Mouse (Mus musculus) hindbrain, embryonic 14.5 days (tissue): ENCODE results near the gene Gpc3. TPM values are rescaled to one million over a fixed set of nuclear protein-coding genes. Genes with fewer than 3 reads are reported as not detected.

Source experiments
- ATAC-seq: fragments of 200-750 bp; cut with Nextera tagmentation; 2 replicates; pipeline ENCODE4 v1.8.0; 2017; ENCODE audit warnings: moderate number of reproducible peaks, mild to moderate bottlenecking, moderate TSS enrichment, moderate library complexity; ENCODE audit not compliant: low FRiP score
- DNase-seq: peaks from one replicate; pipeline ENCODE4 v3.0.0-alpha.2; 2015; ENCODE audit warnings: low spot score
- H3K27ac ChIP-seq: fragments of 300-500 bp; sonication (generic); 2 replicates; pipeline ENCODE4 v1.5.1; 2014; ENCODE audit warnings: mild to moderate bottlenecking, moderate library complexity
- H3K27me3 ChIP-seq: fragments of 300-500 bp; sonication (generic); 2 replicates; pipeline ENCODE4 v1.6.1; 2014; ENCODE audit warnings: mild to moderate bottlenecking, low read length, mixed read lengths; ENCODE audit not compliant: control insufficient read depth, insufficient read depth
- H3K36me3 ChIP-seq: fragments of 300-500 bp; sonication (generic); replicated peaks from 2 replicates; pipeline ENCODE4 v1.6.1; 2014; ENCODE audit not compliant: control insufficient read depth, insufficient read depth
- H3K4me1 ChIP-seq: fragments of 300-500 bp; sonication (generic); replicated peaks from 2 replicates; pipeline ENCODE4 v1.6.1; 2014; ENCODE audit warnings: antibody characterized with exemption, low read length, mixed read lengths; ENCODE audit not compliant: control insufficient read depth, insufficient read depth
- H3K4me2 ChIP-seq: fragments of 300-500 bp; sonication (generic); replicated peaks from 2 replicates; pipeline ENCODE4 v1.6.1; 2014; ENCODE audit warnings: mild to moderate bottlenecking, moderate library complexity
- H3K4me3 ChIP-seq: fragments of 300-500 bp; sonication (generic); replicated peaks from 2 replicates; pipeline ENCODE4 v1.5.1; 2014; ENCODE audit warnings: mild to moderate bottlenecking, low read length
- H3K9ac ChIP-seq: fragments of 300-500 bp; sonication (generic); 2 replicates; pipeline ENCODE4 v1.6.1; 2014
- H3K9me3 ChIP-seq: fragments of 300-500 bp; sonication (generic); 2 replicates; pipeline ENCODE4 v1.6.1; 2016; ENCODE audit warnings: low read length; ENCODE audit not compliant: control insufficient read depth
- WGBS: fragments of 180-500 bp; shearing (Covaris S2); extraction: QIAGEN DNeasy Blood & Tissue Kit; methylation state at CpG from one replicate; pipeline ENCODE4 v1.1.7; 2014; 5-methylcytosine and 5-hydroxymethylcytosine counted together
- polyA plus RNA-seq: library from polyadenylated mRNA; unstranded; fragments of >200 nt; fragmentation: Nextera tagmentation; extraction: Ambion mirVana; gene quantifications from 2 replicates; pipeline ENCODE4 v1.2.1, GENCODE M21; 2014

Gene Gpc3
- polyA plus RNA-seq, 1 experiment from 2014 or later = 122 TPM

- Histone ChIP-seq H3K27me3 (no peaks in the 10 kb centered on the region), H3K36me3 (no peaks in the 10 kb centered on the region), H3K27ac (no peak overlapping the region), H3K4me1 (no peaks in the 10 kb centered on the region), H3K9ac (no peak overlapping the region), H3K9me3 (no peaks in the 10 kb centered on the region), H3K4me2 (no peak overlapping the region), H3K4me3 (no peak overlapping the region)
- DNase-seq (no peak), ATAC-seq (no peak)
- WGBS = 40% methylated on average over 7 of the region's 7 CpGs
Observed at GRCm38 (mm10) chrX:52632688-52633324, 19.1 kb upstream of the Gpc3 start.

DNA sequence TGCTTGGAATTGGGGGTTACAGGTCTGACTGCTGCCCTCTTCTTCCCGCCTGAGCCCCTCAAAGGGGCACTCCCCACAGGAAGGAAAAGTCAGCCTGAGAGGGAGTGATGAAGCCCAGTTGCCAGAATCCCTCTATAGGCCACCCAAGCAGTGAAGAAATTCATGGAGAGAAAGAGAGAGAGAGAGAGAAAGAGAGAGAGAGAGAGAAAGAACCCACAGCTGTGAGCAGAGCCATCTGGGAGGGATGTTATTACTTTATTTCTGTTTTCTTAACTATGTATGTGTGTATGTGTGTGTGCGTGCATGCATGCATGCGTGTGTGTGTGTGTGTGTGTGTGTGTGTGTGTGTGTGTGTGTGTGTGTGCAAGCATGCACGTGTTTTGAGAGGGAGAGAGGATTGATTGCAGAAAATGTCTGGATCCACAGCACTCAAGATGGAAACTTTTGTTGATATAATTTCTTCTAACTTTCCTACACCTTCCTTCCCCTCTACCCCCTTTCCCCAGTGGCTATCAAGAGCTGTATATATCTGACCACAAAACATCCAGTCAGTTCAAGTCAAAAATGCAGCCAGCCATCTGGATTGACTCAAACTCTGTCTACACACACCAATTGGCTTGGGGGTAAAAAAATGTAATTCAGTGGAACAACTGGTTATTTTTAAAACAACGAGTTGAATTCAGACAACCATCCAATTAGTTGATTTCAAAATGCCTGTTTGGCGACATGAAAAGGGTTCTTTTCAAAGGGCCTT is 13.4 kb upstream of the Gpc3 start:
- ATAC-seq = no peak
- Histone ChIP-seq H3K27ac (no peak overlapping the region), H3K27me3 (no peaks in the 10 kb centered on the region), H3K9me3 (no peaks in the 10 kb centered on the region), H3K4me3 (no peak overlapping the region), H3K4me1 (no peaks in the 10 kb centered on the region), H3K9ac (no peak overlapping the region), H3K4me2 (no peak overlapping the region), H3K36me3 (no peaks in the 10 kb centered on the region)
- 77% methylated on average over 5 of the region's 6 CpGs for WGBS
- no peak for DNase-seq

DNA sequence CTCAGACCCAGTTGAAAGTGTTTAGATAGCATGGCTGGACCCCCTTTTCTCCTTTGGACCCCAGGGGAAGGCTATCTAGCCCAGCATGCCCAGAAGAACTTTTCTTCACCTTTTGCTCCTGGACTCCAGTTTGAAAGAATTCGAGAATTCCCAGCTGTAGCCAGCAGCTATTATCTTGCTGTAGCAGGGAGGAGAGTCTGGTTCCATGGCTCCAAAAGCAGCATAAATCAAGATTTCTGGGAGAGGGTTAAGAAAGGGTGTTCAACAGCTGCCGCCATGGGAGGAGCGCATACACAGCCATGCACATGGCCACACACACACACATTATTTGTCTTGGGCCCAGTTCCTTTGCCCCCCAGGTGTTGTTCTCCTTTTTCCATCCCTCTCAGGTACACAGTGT is 4.1 kb upstream of the Gpc3 start:
- Histone ChIP-seq H3K27ac (no peak overlapping the region), H3K36me3 (no peaks in the 10 kb centered on the region), H3K4me2 (no peak overlapping the region), H3K4me3 (no peak overlapping the region), H3K4me1 (peaks cover 7% of the 10 kb centered on the region; the same call in 1 of the 2 replicates), H3K9me3 (no peaks in the 10 kb centered on the region), H3K9ac (no peak overlapping the region), H3K27me3 (peaks cover 21% of the 10 kb centered on the region)
- 78% methylated on average over 3 of the region's 3 CpGs for WGBS
- DNase-seq (no peak), ATAC-seq (no peak)

- Histone ChIP-seq H3K9ac (no peak overlapping the region), H3K9me3 (no peaks in the 10 kb centered on the region), H3K27ac (no peak overlapping the region), H3K4me1 (peaks cover 7% of the 10 kb centered on the region; the same call in 1 of the 2 replicates), H3K36me3 (no peaks in the 10 kb centered on the region), H3K4me2 (no peak overlapping the region), H3K4me3 (no peak overlapping the region), H3K27me3 (peaks cover 29% of the 10 kb centered on the region)
- ATAC-seq (no peak), DNase-seq (no peak)
- WGBS = 77% methylated on average over 5 of the region's 5 CpGs
Observed at GRCm38 (mm10) chrX:52616152-52616551, 2.4 kb upstream of the Gpc3 start.

- peak overlapping the region; percentile 47 for H3K4me3 ChIP-seq
- peak overlapping the region; percentile 24; the same call in 1 of the 2 replicates for H3K9ac ChIP-seq
- ATAC-seq (peak; percentile 95), DNase-seq (peak; percentile 57)
- peaks cover 36% of the 10 kb centered on the region for H3K27me3 ChIP-seq
- no peaks in the 10 kb centered on the region for H3K36me3 ChIP-seq
- H3K4me2 ChIP-seq = peak overlapping the region; percentile 82
- peaks cover 7% of the 10 kb centered on the region; the same call in 1 of the 2 replicates for H3K4me1 ChIP-seq
- H3K27ac ChIP-seq = no peak overlapping the region
- 14% methylated on average over 17 of the region's 23 CpGs for WGBS
- H3K9me3 ChIP-seq = no peaks in the 10 kb centered on the region
Observed at GRCm38 (mm10) chrX:52614031-52614381, 256 bp upstream of the Gpc3 start.

- Histone ChIP-seq H3K4me3 (peak overlapping the region; percentile 47), H3K4me1 (peaks cover 7% of the 10 kb centered on the region; the same call in 1 of the 2 replicates), H3K27me3 (peaks cover 36% of the 10 kb centered on the region), H3K9me3 (no peaks in the 10 kb centered on the region), H3K36me3 (no peaks in the 10 kb centered on the region), H3K27ac (no peak overlapping the region), H3K9ac (0 out of 2 replicates have a peak overlapping the region, but pooled peaks have one; percentile 1), H3K4me2 (peak overlapping the region; percentile 82)
- WGBS = 13% methylated on average over 12 of the region's 12 CpGs
- ATAC-seq (no peak), DNase-seq (no peak)
Observed at GRCm38 (mm10) chrX:52612806-52613205, 944 bp downstream of the Gpc3 start.

DNA sequence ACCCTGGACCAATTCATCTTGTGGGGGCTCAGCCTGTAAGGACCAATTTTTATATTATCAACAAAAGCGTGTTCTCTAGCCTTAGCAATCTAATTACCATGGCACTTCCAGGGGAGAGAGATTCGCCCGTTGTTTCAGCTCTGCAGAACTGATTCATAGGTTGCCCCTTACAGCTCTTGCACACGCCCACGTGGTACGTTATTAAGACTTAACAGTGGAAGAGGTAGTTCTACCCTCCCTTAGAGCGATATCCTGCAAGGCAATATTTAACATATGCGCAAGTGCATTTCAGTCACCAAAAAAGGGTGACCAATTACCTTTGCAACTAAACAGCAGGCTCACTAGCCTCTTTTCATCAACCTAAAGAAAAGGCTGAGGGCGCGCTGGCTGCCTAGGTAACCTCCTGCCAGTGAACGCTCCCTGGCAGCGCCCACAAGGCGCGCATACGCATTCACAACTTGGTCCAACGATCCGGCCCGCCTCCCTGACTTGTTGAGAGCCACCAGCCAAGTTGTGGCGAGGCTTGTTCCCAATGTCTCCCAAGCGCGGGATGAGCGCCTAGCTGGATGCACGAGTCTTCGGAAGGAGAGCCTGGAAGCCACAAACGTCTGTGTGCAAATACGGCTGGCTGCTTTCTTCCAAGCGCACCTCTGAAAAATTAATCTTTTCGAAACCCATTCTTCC is 1.6 kb downstream of the Gpc3 start:
- ATAC-seq = no peak
- H3K4me3 ChIP-seq = peak overlapping the region; percentile 47
- 19% methylated on average over 28 of the region's 28 CpGs for WGBS

GRCm38 (mm10) chrX:52611541-52611940 is 2.2 kb downstream of the Gpc3 start:
- H3K4me3 ChIP-seq = peak overlapping the region; percentile 47
- WGBS = 31% methylated on average over 6 of the region's 6 CpGs
- peaks cover 7% of the 10 kb centered on the region; the same call in 1 of the 2 replicates for H3K4me1 ChIP-seq

More for the DNA sequence above, 1.6 kb downstream of the Gpc3 start:
- H3K9me3 ChIP-seq = no peaks in the 10 kb centered on the region
- no peak overlapping the region for H3K27ac ChIP-seq
- H3K27me3 ChIP-seq = peaks cover 34% of the 10 kb centered on the region
- H3K4me2 ChIP-seq = peak overlapping the region; percentile 82
- no peaks in the 10 kb centered on the region for H3K36me3 ChIP-seq
- peaks cover 7% of the 10 kb centered on the region; the same call in 1 of the 2 replicates for H3K4me1 ChIP-seq
- no peak for DNase-seq
- H3K9ac ChIP-seq = 0 out of 2 replicates have a peak overlapping the region, but pooled peaks have one; percentile 1

DNA sequence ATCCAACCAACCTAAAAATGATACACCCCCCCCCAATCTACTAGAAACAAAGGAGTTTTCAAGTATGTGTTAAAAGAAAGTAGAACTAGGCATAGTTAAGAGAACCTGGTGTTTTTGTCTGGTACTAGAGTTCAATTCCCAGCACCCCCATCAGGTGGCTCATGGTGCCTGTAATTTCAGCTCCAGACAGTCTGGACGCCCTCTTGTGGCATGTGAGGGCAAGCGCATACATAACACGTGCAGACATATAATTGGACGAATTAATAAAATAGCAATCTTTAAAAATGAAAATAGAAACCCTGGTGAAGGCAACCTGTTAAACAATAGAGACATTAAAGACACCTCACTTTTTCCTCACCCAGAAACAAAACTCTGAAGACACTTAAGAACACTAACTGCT is 10.6 kb downstream of the Gpc3 start:
- H3K4me2 ChIP-seq = no peak overlapping the region
- H3K9me3 ChIP-seq = no peaks in the 10 kb centered on the region
- no peaks in the 10 kb centered on the region for H3K4me1 ChIP-seq
- 78% methylated on average over 4 of the region's 4 CpGs for WGBS
- H3K27me3 ChIP-seq = no peaks in the 10 kb centered on the region
- no peak overlapping the region for H3K9ac ChIP-seq
- ATAC-seq = no peak
- H3K27ac ChIP-seq = no peak overlapping the region
- no peak for DNase-seq
- H3K36me3 ChIP-seq = no peaks in the 10 kb centered on the region
- H3K4me3 ChIP-seq = no peak overlapping the region

More at GRCm38 (mm10) chrX:52611541-52611940, 2.2 kb downstream of the Gpc3 start:
- ATAC-seq (no peak), DNase-seq (no peak)
- Histone ChIP-seq H3K9ac (no peak overlapping the region), H3K36me3 (no peaks in the 10 kb centered on the region), H3K4me2 (peak overlapping the region; percentile 82; the same call in 1 of the 2 replicates), H3K9me3 (no peaks in the 10 kb centered on the region), H3K27ac (no peak overlapping the region), H3K27me3 (peaks cover 31% of the 10 kb centered on the region)
